Mouse (Mus musculus): ENCODE data around the gene Dpagt1.

The Dpagt1 gene

DNA sequence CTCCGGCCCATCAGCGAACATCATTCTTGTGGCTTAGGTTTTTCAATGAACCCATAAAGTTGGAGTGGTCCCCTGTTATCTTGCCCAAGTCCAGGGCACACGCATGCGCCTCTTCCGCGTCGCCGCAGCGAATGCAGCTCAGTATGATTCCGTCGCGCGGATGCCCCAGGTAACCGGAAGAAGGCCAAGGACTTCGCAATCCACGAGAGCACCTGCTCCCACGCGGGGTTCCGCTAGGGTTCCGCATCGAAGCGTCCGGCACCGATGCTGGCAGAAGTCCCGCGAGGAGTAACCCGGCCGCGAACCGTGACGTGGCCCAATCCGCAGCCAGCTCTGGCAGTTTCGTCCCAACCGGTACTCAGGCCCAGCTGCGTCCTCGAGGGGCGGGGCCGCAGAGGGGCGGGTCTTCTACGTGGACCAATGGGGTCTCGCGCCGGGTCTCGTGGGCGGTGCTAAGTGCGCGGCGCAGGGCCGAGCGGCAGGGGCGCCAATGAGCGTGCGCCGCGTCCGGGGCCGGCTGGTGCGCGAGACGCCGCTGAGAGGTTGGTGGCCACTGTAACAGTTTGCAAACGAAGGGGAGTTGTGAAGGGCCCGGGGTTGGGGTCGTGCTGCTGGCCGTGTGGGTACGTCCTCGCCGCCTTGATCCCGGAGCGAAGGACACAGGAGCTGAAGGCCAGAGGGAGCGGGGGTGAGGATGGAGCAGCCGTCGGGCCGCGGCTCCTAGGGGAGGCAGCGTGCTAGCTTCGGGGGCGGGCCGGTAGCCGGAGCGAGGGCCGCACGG, 53.4 kb downstream of the Dpagt1 start, which contains the start of gene Hyou1:
TSS of gene Hyou1 (plus strand) at position 437 of the 781 bp plus-strand sequence.
- DNase-seq (ENCODE audit: low spot score) = peak; percentile 98

DNA sequence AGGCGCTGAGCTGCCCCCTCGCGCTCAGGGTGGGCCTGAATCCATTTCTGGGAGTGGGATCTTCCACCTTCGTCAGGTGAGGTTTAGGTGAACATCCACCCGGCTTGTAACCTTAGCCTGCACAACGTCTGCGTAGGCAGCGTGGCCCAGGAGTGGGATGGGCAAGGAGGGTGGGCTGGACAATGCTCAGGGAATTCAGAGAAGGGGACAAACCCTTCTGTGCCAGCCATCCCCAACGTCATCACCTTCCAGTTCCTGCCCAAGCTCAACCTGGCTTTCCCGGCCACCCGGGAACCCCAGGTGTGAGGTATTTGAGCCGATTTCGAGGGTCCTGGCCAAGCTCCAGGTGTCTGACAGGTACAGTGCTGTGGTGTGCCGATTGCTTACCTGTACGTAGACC, 54.0 kb downstream of the Dpagt1 start:
- no peak for DNase-seq (ENCODE audit: low spot score)
